Mouse (Mus musculus) midbrain, embryonic 15.5 days (tissue): Measurements from ENCODE around the gene C2cd2. TPM values are rescaled to one million over a fixed set of nuclear protein-coding genes. Genes with fewer than 3 reads are reported as not detected.
"Not testable (repeated sequence)": the region's sequence is repeated elsewhere in the genome, so short reads cannot be mapped to it uniquely, and the experiment has no call there.

Experiments used
- ATAC-seq: fragments of 200-750 bp; cut with Nextera tagmentation; replicated peaks from 2 replicates; pipeline ENCODE4 v1.8.0; 2017; ENCODE audit warnings: moderate TSS enrichment
- H3K27ac ChIP-seq: fragments of 300-500 bp; sonication (generic); 2 replicates; pipeline ENCODE4 v1.5.1; 2015; ENCODE audit warnings: mild to moderate bottlenecking, inconsistent platforms
- H3K27me3 ChIP-seq: fragments of 300-500 bp; sonication (generic); replicated peaks from 2 replicates; pipeline ENCODE4 v1.6.1; 2015; ENCODE audit warnings: inconsistent platforms
- H3K36me3 ChIP-seq: fragments of 300-500 bp; sonication (generic); replicated peaks from 2 replicates; pipeline ENCODE4 v1.6.1; 2015; ENCODE audit warnings: inconsistent platforms
- H3K4me1 ChIP-seq: fragments of 300-500 bp; sonication (generic); 2 replicates; pipeline ENCODE4 v1.6.1; 2015; ENCODE audit warnings: inconsistent platforms
- H3K4me2 ChIP-seq: fragments of 300-500 bp; sonication (generic); 2 replicates; pipeline ENCODE4 v1.6.1; 2015; ENCODE audit warnings: inconsistent platforms, mild to moderate bottlenecking, moderate library complexity
- H3K4me3 ChIP-seq: fragments of 300-500 bp; sonication (generic); 2 replicates; pipeline ENCODE4 v1.5.1; 2015; ENCODE audit warnings: mild to moderate bottlenecking, inconsistent platforms
- H3K9ac ChIP-seq: fragments of 300-500 bp; sonication (generic); 2 replicates; pipeline ENCODE4 v1.6.1; 2015; ENCODE audit warnings: mild to moderate bottlenecking, inconsistent platforms
- H3K9me3 ChIP-seq: fragments of 300-500 bp; sonication (generic); 2 replicates; pipeline ENCODE4 v1.6.1; 2016; ENCODE audit warnings: inconsistent platforms
- WGBS: fragments of 180-500 bp; shearing (Covaris S2); methylation state at CpG from one replicate; pipeline ENCODE4 v1.1.7; 2015; ENCODE audit warnings: mixed read lengths; 5-methylcytosine and 5-hydroxymethylcytosine counted together
- polyA plus RNA-seq: library from polyadenylated mRNA; unstranded; fragments of >200 nt; fragmentation: Nextera tagmentation; extraction: Ambion mirVana; gene quantifications from 2 replicates; pipeline ENCODE4 v1.2.1, GENCODE M21; 2015

C2cd2 gene
- polyA plus RNA-seq, 1 experiment from 2014 or later: 17.8 TPM

DNA sequence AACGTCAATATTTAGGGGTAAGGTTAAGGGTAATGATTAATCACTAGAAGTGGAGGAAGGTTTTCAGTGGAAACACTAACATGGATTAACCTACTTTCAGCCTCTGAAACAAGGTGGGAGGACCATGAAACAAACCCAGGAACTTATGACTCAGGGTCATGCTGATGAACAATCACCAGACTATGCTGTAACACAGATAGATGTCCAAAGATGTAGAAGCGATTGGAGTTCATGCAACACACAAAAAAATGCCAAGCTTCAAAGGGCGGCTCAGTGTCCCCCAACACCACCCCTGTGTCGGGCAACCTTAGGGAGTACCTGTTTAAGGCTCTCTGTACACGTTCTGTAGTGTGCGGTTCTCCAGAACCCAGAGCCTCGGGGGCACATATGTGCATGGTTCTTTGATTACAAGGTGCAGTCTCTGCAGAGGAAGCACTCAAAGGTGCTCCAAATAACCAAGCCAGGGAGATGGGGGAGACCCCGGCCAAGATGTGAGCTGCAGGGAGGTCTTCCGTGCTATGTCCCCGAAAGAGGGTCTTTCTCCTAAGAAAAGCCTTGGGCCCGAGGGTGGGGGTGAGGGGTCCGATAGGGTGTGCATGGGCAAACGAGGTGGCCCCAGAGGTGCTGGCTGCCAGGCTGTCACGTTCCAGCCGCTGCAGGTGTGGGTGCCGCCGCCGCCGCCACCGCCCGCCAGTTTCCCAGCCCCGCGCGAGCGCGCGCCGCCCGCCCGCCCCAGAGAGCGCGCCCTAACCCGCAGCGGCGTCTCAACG lies 832 bp downstream of the C2cd2 start:
- H3K9ac ChIP-seq: peak overlapping the region; percentile 77
- ATAC-seq: peak; percentile 70
- peak overlapping the region; percentile 86 for H3K4me2 ChIP-seq
- peak overlapping the region; percentile 77 for H3K4me3 ChIP-seq
- 8% methylated on average over 36 of the region's 36 CpGs for WGBS
- no peaks in the 10 kb centered on the region for H3K9me3 ChIP-seq
- peak overlapping the region; percentile 99 for H3K27ac ChIP-seq
- no peaks in the 10 kb centered on the region for H3K27me3 ChIP-seq
- H3K36me3 ChIP-seq: 0 out of 2 replicates have a peak, but pooled peaks cover 3% of the 10 kb centered on the region
- peaks cover 18% of the 10 kb centered on the region for H3K4me1 ChIP-seq

DNA sequence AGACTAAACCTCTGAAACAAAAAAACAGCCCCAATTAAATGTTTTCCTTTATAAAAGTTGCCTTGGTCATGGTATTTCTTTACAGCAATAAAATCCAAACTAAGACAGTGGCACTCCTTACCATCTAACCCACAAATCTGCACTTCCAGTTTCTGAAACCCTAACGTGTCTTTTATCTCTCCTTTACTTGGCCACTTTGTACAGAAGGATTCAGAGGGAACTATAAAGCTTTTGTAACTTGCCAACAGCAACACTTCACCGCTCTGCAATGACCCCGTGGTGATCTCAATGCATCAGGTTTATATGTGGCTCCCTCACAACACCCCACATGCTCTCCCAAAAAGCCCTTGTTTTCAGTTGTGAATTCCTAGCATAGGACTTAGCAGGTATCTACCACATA lies 2.0 kb downstream of the C2cd2 start:
- WGBS: 92% methylated on average over 3 of the region's 3 CpGs
- Histone ChIP-seq H3K4me3 (no peak overlapping the region), H3K4me1 (peaks cover 18% of the 10 kb centered on the region), H3K9me3 (no peaks in the 10 kb centered on the region), H3K27ac (no peak overlapping the region), H3K36me3 (0 out of 2 replicates have a peak, but pooled peaks cover 13% of the 10 kb centered on the region), H3K27me3 (no peaks in the 10 kb centered on the region), H3K4me2 (no peak overlapping the region), H3K9ac (no peak overlapping the region)
- ATAC-seq: no peak

DNA sequence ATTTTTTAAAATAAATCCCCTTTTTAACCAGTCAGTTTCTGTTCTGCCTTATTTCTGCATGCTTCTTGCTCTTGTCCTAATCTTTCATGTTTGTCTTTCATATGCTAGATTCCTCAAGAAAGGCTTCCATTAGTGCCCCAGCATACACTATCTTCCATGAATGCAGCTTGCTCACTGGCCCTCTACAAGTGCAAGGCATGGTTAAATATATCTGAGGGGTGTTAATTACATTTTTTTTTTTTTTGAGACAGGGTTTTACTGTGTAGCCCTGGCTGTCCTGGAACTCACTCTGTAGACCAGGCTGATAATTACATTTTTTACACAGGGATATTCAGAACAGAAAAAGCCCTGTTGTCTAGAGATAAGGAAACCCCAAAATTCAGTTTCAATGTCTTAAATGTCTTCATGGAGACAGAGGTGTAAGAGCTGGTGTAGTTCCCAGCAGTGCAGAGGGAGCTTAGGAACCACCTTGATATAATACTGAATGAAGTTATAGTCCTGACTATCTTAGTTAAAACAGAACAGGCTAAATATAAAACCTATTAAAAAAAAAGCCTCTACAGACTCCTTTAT lies 3.9 kb downstream of the C2cd2 start:
- no peak for ATAC-seq
- H3K9ac ChIP-seq: no peak overlapping the region
- no peaks in the 10 kb centered on the region for H3K27me3 ChIP-seq
- H3K9me3 ChIP-seq: no peaks in the 10 kb centered on the region
- H3K27ac ChIP-seq: no peak overlapping the region
- H3K4me1 ChIP-seq: peaks cover 18% of the 10 kb centered on the region
- no peak overlapping the region for H3K4me3 ChIP-seq
- no peak overlapping the region for H3K4me2 ChIP-seq
- peaks cover 14% of the 10 kb centered on the region; the same call in 1 of the 2 replicates for H3K36me3 ChIP-seq

DNA sequence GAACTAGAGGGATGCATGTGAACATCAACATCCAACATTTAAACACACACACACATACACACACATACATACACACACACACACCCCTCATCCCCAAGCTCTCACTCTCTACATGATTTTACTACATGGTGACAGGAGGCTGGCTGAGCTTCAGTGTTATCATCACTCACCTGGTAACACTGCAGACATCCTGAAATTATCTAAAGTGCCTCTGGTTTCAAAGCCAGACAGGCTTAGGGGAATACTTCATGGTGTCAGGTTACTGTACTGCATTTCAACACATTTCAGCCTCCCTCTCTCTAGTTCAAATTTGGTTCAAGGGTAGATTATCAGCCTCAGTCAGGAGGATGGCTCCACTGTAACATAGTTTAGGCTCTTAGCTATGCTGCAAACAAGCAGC lies 4.8 kb downstream of the C2cd2 start:
- H3K9ac ChIP-seq: no peak overlapping the region
- H3K4me2 ChIP-seq: no peak overlapping the region
- H3K9me3 ChIP-seq: no peaks in the 10 kb centered on the region
- ATAC-seq: no peak
- H3K4me3 ChIP-seq: no peak overlapping the region
- peaks cover 17% of the 10 kb centered on the region; the same call in 1 of the 2 replicates for H3K36me3 ChIP-seq
- H3K4me1 ChIP-seq: peaks cover 12% of the 10 kb centered on the region
- H3K27me3 ChIP-seq: no peaks in the 10 kb centered on the region
- H3K27ac ChIP-seq: no peak overlapping the region

DNA sequence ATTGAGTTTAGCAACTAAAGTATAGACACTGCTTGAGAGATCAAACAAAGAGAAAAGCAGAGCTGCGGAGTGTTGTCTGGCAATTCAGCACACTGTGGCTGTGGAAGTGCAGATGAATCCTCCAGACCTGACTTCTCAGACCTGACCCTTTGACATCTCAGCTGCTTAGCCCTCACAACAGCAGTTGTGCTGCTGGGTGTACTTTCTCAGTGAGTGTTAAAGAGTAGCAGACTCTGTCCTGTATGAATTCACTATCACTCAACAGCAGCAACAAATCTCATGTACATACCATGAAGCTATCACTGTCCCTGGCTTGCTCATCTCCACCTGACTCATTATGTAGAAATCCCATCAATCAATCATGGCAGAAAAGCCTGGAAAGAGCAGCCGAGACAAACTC lies 6.4 kb downstream of the C2cd2 start:
- H3K4me3 ChIP-seq: no peak overlapping the region
- no peak overlapping the region for H3K27ac ChIP-seq
- no peaks in the 10 kb centered on the region for H3K27me3 ChIP-seq
- peaks cover 6% of the 10 kb centered on the region for H3K4me1 ChIP-seq
- no peak overlapping the region for H3K9ac ChIP-seq
- WGBS: 95% methylated on average over 2 of the region's 2 CpGs
- H3K4me2 ChIP-seq: no peak overlapping the region
- H3K9me3 ChIP-seq: no peaks in the 10 kb centered on the region
- no peak for ATAC-seq
- peaks cover 21% of the 10 kb centered on the region for H3K36me3 ChIP-seq

DNA sequence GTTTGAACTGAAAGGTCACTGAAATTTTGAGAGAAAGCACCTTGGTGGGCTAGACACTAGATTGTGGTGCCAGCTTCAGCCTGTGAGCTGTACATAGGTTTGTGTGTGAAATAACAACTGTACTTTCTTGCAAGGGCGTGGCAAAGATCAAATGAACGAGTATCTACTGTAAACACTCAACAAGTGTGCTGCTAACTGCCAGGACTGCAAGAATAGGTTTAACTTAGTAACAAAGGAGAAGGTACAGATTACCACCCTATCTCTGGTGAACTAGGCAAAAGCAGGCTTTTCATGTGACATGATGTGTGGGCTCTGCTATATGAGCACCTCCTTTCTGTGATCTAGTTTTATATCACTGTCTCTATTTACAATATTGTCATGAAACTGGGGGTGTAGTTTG lies 9.1 kb downstream of the C2cd2 start:
- Histone ChIP-seq H3K4me1 (no peaks in the 10 kb centered on the region), H3K36me3 (peaks cover 41% of the 10 kb centered on the region), H3K9ac (no peak overlapping the region), H3K27me3 (no peaks in the 10 kb centered on the region), H3K4me2 (no peak overlapping the region), H3K9me3 (no peaks in the 10 kb centered on the region), H3K4me3 (no peak overlapping the region), H3K27ac (no peak overlapping the region)
- WGBS: 91% methylated on average over 2 of the region's 2 CpGs
- ATAC-seq: no peak

DNA sequence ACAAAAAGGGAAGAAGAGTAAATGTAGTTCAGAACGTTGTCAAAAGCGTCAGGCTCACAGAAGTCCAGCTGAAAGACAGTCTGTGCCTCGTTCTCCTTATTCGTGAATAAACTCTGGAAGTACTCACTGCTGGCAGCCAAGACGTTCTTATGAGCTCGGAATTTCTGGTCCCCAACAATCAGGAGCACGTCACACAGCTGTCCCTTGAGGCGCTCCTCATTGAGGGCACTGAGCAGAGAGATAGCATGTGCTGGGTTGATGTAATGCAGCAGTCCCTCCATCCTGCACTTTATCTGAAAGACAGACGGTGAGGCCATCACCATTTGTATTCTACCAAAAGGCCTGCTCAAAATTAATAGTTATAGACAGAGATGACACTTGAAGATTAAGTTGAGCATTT lies 9.6 kb downstream of the C2cd2 start:
- no peak overlapping the region for H3K4me2 ChIP-seq
- no peak overlapping the region for H3K9ac ChIP-seq
- no peak for ATAC-seq
- 92% methylated on average over 9 of the region's 9 CpGs for WGBS
- H3K4me3 ChIP-seq: no peak overlapping the region
- no peak overlapping the region for H3K27ac ChIP-seq
- no peaks in the 10 kb centered on the region for H3K9me3 ChIP-seq
- H3K4me1 ChIP-seq: no peaks in the 10 kb centered on the region
- H3K27me3 ChIP-seq: no peaks in the 10 kb centered on the region
- peaks cover 41% of the 10 kb centered on the region for H3K36me3 ChIP-seq

DNA sequence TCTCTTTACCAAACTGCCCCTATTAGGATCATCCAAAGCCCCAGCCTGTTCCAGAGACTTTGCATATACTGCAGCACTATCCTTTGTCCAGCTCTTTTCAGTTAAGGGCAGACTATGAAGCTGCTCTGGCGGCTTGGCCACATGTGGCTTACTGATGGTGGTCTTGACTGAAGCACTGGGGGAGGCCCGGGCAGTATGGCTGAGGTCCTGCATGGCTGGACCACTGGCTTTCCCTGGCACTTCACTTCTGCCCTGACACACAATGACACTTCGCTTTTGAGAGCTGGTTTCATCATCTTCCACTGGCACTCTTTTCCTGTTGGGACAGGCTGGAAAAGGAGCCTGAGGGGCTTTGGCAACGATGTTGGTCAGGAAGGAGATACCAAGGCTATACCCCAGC lies 10.0 kb downstream of the C2cd2 start:
- WGBS: 91% methylated on average over 4 of the region's 4 CpGs
- H3K9ac ChIP-seq: no peak overlapping the region
- no peak overlapping the region for H3K4me3 ChIP-seq
- no peaks in the 10 kb centered on the region for H3K27me3 ChIP-seq
- peaks cover 41% of the 10 kb centered on the region for H3K36me3 ChIP-seq
- H3K27ac ChIP-seq: no peak overlapping the region
- no peaks in the 10 kb centered on the region for H3K4me1 ChIP-seq
- no peak for ATAC-seq
- H3K4me2 ChIP-seq: no peak overlapping the region
- H3K9me3 ChIP-seq: no peaks in the 10 kb centered on the region

DNA sequence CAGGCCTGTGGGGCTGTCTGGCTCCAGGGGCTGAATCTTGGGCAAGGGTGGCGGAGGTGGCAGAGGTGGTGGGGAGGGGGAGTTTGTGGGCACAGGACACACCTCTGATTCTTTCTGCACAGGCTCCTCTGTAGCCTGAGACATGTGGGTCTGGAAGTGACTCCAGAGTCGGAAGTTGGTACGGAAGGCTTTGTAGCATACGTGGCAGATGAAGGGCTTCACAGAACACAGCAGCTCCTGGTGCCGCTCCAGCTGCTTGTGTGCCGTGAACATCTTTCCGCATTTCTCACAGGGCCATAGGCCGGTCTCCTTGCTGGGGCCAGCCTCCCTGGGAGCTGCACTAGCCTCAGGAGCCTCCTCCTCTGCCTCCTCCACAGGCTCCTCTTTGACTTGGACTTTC lies 12.3 kb downstream of the C2cd2 start:
- H3K36me3 ChIP-seq: peaks cover 27% of the 10 kb centered on the region

DNA sequence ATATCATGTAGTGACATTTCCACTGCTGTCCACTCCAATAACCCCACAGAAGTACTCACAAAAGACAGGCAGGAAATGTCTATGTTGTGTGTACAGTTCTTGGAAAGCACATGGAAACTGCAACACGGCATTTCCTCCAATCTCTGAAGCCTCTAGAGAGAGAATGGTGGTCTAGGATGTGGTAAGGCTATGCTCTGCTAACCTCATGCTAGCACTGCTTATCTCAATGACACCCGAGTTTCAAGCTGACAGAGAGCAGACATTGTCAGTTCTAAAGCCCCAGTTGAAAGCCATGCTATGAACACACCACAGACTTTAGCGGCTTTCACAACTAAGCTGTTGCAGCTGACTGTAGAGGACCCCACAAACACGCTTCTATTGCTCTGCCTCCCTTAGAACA lies 13.6 kb downstream of the C2cd2 start:
- peaks cover 27% of the 10 kb centered on the region for H3K36me3 ChIP-seq
- WGBS: 88% methylated on average over 4 of the region's 4 CpGs
- no peak overlapping the region for H3K4me2 ChIP-seq
- ATAC-seq: no peak
- H3K4me3 ChIP-seq: no peak overlapping the region
- H3K9me3 ChIP-seq: no peaks in the 10 kb centered on the region
- no peaks in the 10 kb centered on the region for H3K27me3 ChIP-seq
- H3K27ac ChIP-seq: no peak overlapping the region
- no peak overlapping the region for H3K9ac ChIP-seq
- no peaks in the 10 kb centered on the region for H3K4me1 ChIP-seq

More for the DNA sequence above, 12.3 kb downstream of the C2cd2 start:
- Histone ChIP-seq H3K4me3 (no peak overlapping the region), H3K9me3 (no peaks in the 10 kb centered on the region), H3K4me2 (no peak overlapping the region), H3K9ac (no peak overlapping the region), H3K27ac (no peak overlapping the region), H3K4me1 (no peaks in the 10 kb centered on the region), H3K27me3 (no peaks in the 10 kb centered on the region)
- ATAC-seq: no peak
- WGBS: 98% methylated on average over 8 of the region's 8 CpGs

DNA sequence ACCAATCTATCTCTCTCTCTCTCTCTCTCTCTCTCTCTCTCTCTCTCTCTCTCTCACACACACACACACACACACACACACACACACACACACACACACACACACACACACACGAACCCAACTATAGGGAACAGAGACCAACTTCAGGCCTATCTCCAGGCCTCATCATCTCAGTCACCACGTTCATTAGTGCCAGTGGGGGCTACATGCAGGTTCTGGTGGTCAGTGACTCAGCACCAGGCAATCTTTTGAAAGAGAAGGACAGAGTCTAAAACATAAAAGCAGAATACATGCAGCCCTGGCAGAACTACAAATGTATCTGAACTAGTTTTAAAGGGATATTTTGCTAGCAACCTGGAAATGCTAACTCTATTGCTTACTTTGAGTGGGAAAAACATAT lies 15.4 kb downstream of the C2cd2 start:
- not testable (repeated sequence) for H3K9me3 ChIP-seq, H3K9ac ChIP-seq, H3K4me1 ChIP-seq, ATAC-seq, H3K27ac ChIP-seq, H3K27me3 ChIP-seq, H3K4me2 ChIP-seq, H3K4me3 ChIP-seq
- H3K36me3 ChIP-seq: peaks cover 24% of the 10 kb centered on the region
- WGBS: 86% methylated on average over 2 of the region's 2 CpGs

DNA sequence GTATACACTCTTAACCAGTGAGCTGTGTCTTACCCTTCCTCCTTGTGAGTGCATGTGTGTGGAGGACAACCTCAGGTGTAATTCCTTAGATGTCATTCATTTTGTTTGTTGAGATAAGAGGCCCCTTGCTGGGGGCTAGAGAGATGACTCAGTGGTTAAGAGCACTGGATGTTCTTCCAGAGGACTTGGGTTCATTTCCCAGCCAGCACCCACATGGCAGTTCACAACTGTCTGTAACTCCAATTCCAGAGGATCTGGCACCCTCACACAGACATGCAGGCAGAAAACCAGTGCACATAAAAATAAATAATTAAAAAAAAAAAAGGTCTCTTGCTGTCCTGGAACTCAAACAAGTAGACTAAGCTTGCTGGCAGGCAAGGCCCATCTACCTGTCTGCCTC lies 20.6 kb downstream of the C2cd2 start:
- H3K4me1 ChIP-seq: no peaks in the 10 kb centered on the region
- H3K4me2 ChIP-seq: no peak overlapping the region
- H3K27me3 ChIP-seq: no peaks in the 10 kb centered on the region
- no peak overlapping the region for H3K9ac ChIP-seq
- no peaks in the 10 kb centered on the region for H3K9me3 ChIP-seq
- H3K36me3 ChIP-seq: no peaks in the 10 kb centered on the region
- no peak overlapping the region for H3K27ac ChIP-seq
- no peak overlapping the region for H3K4me3 ChIP-seq
- no peak for ATAC-seq

DNA sequence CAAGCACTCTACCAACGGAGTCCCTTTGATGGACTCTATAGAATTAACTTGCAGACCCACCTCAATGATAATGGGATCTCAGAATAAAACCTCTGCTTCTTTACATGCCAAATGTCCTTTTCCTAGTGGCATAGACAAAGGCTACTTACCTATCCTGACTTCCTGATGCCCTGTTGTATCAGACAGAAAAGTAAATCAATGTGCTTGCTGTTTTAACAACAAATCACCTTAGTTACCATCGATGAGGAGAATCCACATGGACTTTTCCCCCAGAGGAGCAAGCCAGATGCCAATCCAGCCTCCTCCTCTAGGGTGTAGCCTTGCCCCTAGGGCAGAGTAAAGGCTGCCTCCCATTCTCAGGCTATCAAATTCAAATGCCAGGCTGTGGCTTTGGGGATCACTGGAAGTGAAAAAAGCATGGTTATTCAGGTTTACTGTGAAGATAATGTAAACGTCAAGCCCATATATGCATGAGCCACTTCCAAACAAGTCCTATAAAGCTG lies 21.9 kb downstream of the C2cd2 start:
- 88% methylated on average over 3 of the region's 3 CpGs for WGBS
- no peaks in the 10 kb centered on the region for H3K9me3 ChIP-seq
- H3K36me3 ChIP-seq: no peaks in the 10 kb centered on the region
- H3K27ac ChIP-seq: no peak overlapping the region
- H3K4me2 ChIP-seq: no peak overlapping the region
- H3K9ac ChIP-seq: no peak overlapping the region
- no peaks in the 10 kb centered on the region for H3K4me1 ChIP-seq
- no peak for ATAC-seq
- no peak overlapping the region for H3K4me3 ChIP-seq
- no peaks in the 10 kb centered on the region for H3K27me3 ChIP-seq
